Mouse (Mus musculus): Measurements from ENCODE around the gene Rin1.

- TF ChIP-seq CTCF (IDR thresholded peaks at IDR 0.05; ENCODE audit: borderline replicate concordance, extremely low read depth, insufficient read depth, insufficient read length) (no peak), POLR2A (IDR thresholded peaks at IDR 0.05; ENCODE audit: borderline replicate concordance, extremely low read depth, insufficient read depth, insufficient read length, poor library complexity, severe bottlenecking) (peak; percentile 57)
These were observed 48.3 kb downstream of the Rin1 start, which contains the start of gene Cnih2 for GRCm38 (mm10) chr19:5098363-5099143.

Measured in brain, embryonic 14.5 days (tissue).